Mouse (Mus musculus) midbrain, postnatal 0 days (tissue): Measurements from ENCODE around the gene Pacrg. TPM values are rescaled to one million over a fixed set of nuclear protein-coding genes. Genes with fewer than 3 reads are reported as not detected.

Experiments
- ATAC-seq: fragments of 200-750 bp; cut with Nextera tagmentation; 2 replicates; pipeline ENCODE4 v1.8.0; 2017; ENCODE audit warnings: moderate number of reproducible peaks, mild to moderate bottlenecking, moderate TSS enrichment, moderate library complexity; ENCODE audit not compliant: low FRiP score
- DNase-seq: peaks from one replicate; pipeline ENCODE4 v3.0.0-alpha.2; 2015; ENCODE audit warnings: low spot score
- H3K27ac ChIP-seq: fragments of 300-500 bp; sonication (generic); 2 replicates; pipeline ENCODE4 v1.5.1; 2014; ENCODE audit warnings: low read depth, mild to moderate bottlenecking, low read length, mixed read lengths
- H3K27me3 ChIP-seq: fragments of 300-500 bp; sonication (generic); 2 replicates; pipeline ENCODE4 v1.6.1; 2014; ENCODE audit warnings: low read length, control low read depth, mixed read lengths; ENCODE audit not compliant: insufficient read depth
- H3K36me3 ChIP-seq: fragments of 300-500 bp; sonication (generic); 2 replicates; pipeline ENCODE4 v1.6.1; 2014; ENCODE audit warnings: low read length, control low read depth, mixed read lengths; ENCODE audit not compliant: insufficient read depth
- H3K4me1 ChIP-seq: fragments of 300-500 bp; sonication (generic); 2 replicates; pipeline ENCODE4 v1.6.1; 2014; ENCODE audit warnings: mild to moderate bottlenecking, control low read depth, antibody characterized with exemption, low read length, mixed read lengths; ENCODE audit not compliant: insufficient read depth
- H3K4me2 ChIP-seq: fragments of 300-500 bp; sonication (generic); 2 replicates; pipeline ENCODE4 v1.6.1; 2014; ENCODE audit warnings: low read depth, mild to moderate bottlenecking, low read length, mixed read lengths; ENCODE audit not compliant: poor library complexity, severe bottlenecking
- H3K4me3 ChIP-seq: fragments of 300-500 bp; sonication (generic); 2 replicates; pipeline ENCODE4 v1.5.1; 2014; ENCODE audit warnings: low read depth, mild to moderate bottlenecking, low read length, moderate library complexity
- H3K9ac ChIP-seq: fragments of 300-500 bp; sonication (generic); replicated peaks from 2 replicates; pipeline ENCODE4 v1.6.1; 2014; ENCODE audit warnings: mild to moderate bottlenecking, low read length, moderate library complexity, mixed read lengths; ENCODE audit not compliant: poor library complexity, severe bottlenecking
- H3K9me3 ChIP-seq: fragments of 300-500 bp; sonication (generic); 2 replicates; pipeline ENCODE4 v1.6.1; 2016; ENCODE audit warnings: low read length, control low read depth
- CTCF ChIP-seq: IDR thresholded peaks from 2 replicates; pipeline ENCODE4 v1.5.1; 2016; ENCODE audit warnings: antibody characterized with exemption, mild to moderate bottlenecking
- WGBS: fragments of 180-500 bp; shearing (Covaris S2); extraction: QIAGEN DNeasy Blood & Tissue Kit; methylation state at CpG from one replicate; pipeline ENCODE4 v1.1.7; 2014; 5-methylcytosine and 5-hydroxymethylcytosine counted together
- polyA plus RNA-seq: library from polyadenylated mRNA; unstranded; fragments of >200 nt; fragmentation: Nextera tagmentation; extraction: Ambion mirVana; gene quantifications from 2 replicates; pipeline ENCODE4 v1.2.1, GENCODE M21; 2015
- total RNA-seq: library from RNA; depleted of rRNA; stranded (reverse); fragments of >200 nt; gene quantifications from 2 replicates; pipeline ENCODE4 v1.2.3, GENCODE M21; 2014

Gene Pacrg
- total and polyA plus RNA-seq, 2 experiments from 2014 or later, result 14.6 to 23.0 TPM

DNA sequence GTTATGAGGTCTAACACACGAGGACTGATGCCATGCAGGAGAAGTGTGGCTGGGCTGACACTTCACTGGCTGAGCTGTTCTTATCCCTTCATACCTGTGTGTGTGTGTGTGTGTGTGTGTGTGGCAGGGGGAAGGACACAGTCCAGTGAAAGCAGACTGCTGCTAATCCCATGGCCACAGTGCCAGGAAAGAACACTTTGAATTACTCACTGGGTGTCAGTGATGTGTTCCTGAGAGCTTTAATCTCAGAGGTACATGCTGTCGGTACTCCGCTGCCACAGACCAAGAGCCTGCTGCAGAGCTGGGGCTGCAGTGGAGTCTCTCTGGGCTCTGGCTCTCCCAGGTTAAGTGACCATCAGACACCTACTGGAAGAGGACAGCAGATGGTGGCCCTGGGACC is 290.3 kb downstream of the Pacrg start:
- Histone ChIP-seq H3K9me3 (no peaks in the 10 kb centered on the region), H3K27me3 (no peaks in the 10 kb centered on the region), H3K36me3 (no peaks in the 10 kb centered on the region), H3K4me3 (no peak overlapping the region), H3K4me1 (no peaks in the 10 kb centered on the region), H3K9ac (no peak overlapping the region), H3K27ac (no peak overlapping the region), H3K4me2 (no peak overlapping the region)
- ATAC-seq (no peak), DNase-seq (no peak)
- WGBS, result 65% methylated on average over 3 of the region's 3 CpGs
- no peak for TF ChIP-seq CTCF

DNA sequence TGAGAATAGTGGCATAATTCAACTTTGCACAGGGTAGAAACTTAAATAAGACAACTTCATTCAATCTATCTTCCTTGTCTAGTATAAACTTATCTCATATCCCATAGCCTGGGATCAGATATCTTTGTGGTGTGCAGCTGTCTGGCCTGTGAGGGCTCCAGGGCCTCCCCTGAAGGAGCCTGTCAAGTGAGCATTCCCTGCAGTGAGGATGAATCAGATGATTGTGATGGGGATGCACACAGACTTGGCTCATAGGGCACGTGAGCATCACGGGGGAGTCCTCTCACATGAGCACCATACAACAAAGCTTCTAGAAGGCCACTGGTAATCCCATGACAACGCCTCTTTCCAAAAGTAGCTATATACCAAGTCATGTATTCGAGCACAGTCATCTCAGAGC is 291.1 kb downstream of the Pacrg start:
- TF ChIP-seq CTCF, result no peak
- Histone ChIP-seq H3K4me3 (no peak overlapping the region), H3K4me1 (no peaks in the 10 kb centered on the region), H3K27me3 (no peaks in the 10 kb centered on the region), H3K9ac (no peak overlapping the region), H3K27ac (no peak overlapping the region), H3K36me3 (no peaks in the 10 kb centered on the region), H3K4me2 (no peak overlapping the region), H3K9me3 (no peaks in the 10 kb centered on the region)
- WGBS, result 91% methylated on average over 4 of the region's 4 CpGs
- ATAC-seq, result no peak
- no peak for DNase-seq

DNA sequence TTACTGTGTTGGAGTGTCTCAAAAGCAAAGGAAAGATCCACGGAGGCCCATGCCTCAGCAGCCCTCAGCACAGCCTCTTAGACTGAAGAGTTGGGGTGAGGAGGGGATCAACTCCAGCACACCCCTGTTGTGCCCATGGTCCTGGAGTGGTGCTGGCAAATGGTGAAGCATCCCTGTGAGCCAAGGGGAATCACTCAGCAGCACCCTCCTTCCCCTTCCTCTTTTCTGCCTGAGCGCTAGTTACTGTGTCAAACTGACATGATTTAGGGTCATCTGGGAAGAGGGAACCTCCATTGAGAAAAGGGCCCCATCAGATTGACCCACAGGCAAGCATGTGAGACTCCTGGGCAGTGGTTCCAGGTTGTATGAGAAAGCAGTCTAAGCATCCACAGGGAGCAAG is 299.3 kb downstream of the Pacrg start:
- H3K4me2 ChIP-seq, result no peak overlapping the region
- no peak overlapping the region for H3K4me3 ChIP-seq
- DNase-seq, result no peak
- no peak overlapping the region for H3K9ac ChIP-seq
- H3K36me3 ChIP-seq, result no peaks in the 10 kb centered on the region
- no peaks in the 10 kb centered on the region for H3K9me3 ChIP-seq
- no peak overlapping the region for H3K27ac ChIP-seq
- WGBS, result 89% methylated on average over 2 of the region's 2 CpGs
- H3K27me3 ChIP-seq, result no peaks in the 10 kb centered on the region
- H3K4me1 ChIP-seq, result no peaks in the 10 kb centered on the region
- no peak for TF ChIP-seq CTCF
- ATAC-seq, result no peak

DNA sequence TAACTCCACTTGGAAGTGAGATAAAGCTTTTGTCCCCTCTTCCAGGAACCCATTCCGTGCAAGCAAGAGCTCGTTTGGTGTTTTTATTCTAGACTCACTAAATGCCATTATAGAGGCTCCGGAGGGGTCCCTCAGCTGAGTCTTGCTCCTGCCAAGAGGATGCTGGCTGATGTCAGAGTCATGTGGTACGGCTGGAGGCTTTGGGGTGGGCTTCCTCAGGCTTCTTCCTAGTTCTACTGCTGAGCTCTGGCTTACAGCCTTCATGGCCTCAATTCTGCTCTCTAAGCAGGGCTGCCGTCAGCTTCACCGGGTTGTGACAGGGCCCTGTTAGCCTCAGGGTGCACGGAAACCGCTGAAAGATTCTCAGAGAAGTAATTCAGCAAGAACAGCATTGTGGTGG is 305.9 kb downstream of the Pacrg start:
- 38% methylated on average over 8 of the region's 8 CpGs for WGBS
- no peak overlapping the region for H3K4me3 ChIP-seq
- DNase-seq, result peak; percentile 66
- H3K9ac ChIP-seq, result no peak overlapping the region
- no peaks in the 10 kb centered on the region for H3K9me3 ChIP-seq
- H3K4me2 ChIP-seq, result no peak overlapping the region
- peaks cover 10% of the 10 kb centered on the region; the same call in 1 of the 2 replicates for H3K4me1 ChIP-seq
- TF ChIP-seq CTCF, result no peak
- H3K36me3 ChIP-seq, result no peaks in the 10 kb centered on the region
- H3K27ac ChIP-seq, result no peak overlapping the region
- ATAC-seq, result no peak
- no peaks in the 10 kb centered on the region for H3K27me3 ChIP-seq

DNA sequence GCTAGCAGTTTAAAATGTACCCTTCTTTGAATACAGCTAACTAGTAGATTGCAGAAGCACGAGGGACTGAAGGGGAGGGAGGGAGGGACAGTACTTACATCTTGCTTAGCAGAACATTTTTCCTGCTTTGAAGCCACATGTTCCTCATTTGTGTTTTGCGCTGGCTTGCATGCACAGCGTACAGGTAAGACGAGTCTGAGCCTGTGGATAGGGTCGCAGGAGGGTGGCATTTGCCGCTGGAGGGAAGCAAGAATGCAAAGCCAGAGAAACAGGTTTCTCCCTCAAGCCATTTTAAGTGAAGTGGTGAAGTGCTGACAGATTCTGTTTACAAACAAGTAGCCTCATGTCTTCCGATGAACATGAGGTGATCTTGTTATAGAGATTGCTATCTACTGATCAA is 306.6 kb downstream of the Pacrg start:
- Histone ChIP-seq H3K36me3 (no peaks in the 10 kb centered on the region), H3K9ac (no peak overlapping the region), H3K9me3 (no peaks in the 10 kb centered on the region), H3K4me1 (peaks cover 10% of the 10 kb centered on the region; the same call in 1 of the 2 replicates), H3K27me3 (no peaks in the 10 kb centered on the region), H3K4me2 (no peak overlapping the region), H3K27ac (no peak overlapping the region), H3K4me3 (no peak overlapping the region)
- ATAC-seq, result no peak
- 78% methylated on average over 7 of the region's 7 CpGs for whole genome bisulfite sequencing
- TF ChIP-seq CTCF, result no peak
- DNase-seq, result no peak

DNA sequence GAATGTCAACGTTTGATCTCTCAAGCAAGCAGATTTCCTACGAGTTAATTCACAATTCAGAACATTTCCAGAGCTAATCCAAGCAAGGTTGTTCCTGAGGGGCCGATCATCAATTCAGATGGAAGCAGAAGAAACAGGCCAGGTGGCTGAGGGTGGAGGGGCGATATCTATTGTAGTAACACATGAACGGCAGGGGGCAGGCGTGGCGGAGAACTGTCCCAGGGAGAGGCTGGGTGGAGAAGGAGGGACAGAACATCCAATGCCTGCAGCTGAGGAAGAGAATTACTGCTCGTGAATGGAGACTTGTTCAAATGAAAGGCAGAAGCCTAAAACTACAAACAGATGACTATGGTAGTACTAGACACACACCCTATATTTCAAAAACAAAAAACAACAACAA is 309.1 kb downstream of the Pacrg start:
- H3K4me2 ChIP-seq, result no peak overlapping the region
- ATAC-seq, result no peak
- H3K9me3 ChIP-seq, result no peaks in the 10 kb centered on the region
- peak; percentile 40 for DNase-seq
- peaks cover 10% of the 10 kb centered on the region; the same call in 1 of the 2 replicates for H3K4me1 ChIP-seq
- no peaks in the 10 kb centered on the region for H3K27me3 ChIP-seq
- peak; percentile 53 for TF ChIP-seq CTCF
- no peaks in the 10 kb centered on the region for H3K36me3 ChIP-seq
- no peak overlapping the region for H3K27ac ChIP-seq
- no peak overlapping the region for H3K9ac ChIP-seq
- no peak overlapping the region for H3K4me3 ChIP-seq
- WGBS, result 17% methylated on average over 8 of the region's 8 CpGs
